Mouse (Mus musculus) heart, embryonic 11.5 days (tissue): ENCODE results near the gene Myrip. TPM values are rescaled to one million over a fixed set of nuclear protein-coding genes. Genes with fewer than 3 reads are reported as not detected.

Experiments
- ATAC-seq: fragments of 200-750 bp; cut with Nextera tagmentation; replicated peaks from 2 replicates; pipeline ENCODE4 v1.8.0; 2017; ENCODE audit warnings: moderate library complexity; ENCODE audit not compliant: insufficient number of reproducible peaks, low FRiP score, low TSS enrichment
- H3K27ac ChIP-seq: fragments of 300-500 bp; sonication (generic); 2 replicates; pipeline ENCODE4 v1.5.1; 2014; ENCODE audit warnings: mild to moderate bottlenecking, low read depth, low read length
- H3K27me3 ChIP-seq: fragments of 300-500 bp; sonication (generic); 2 replicates; pipeline ENCODE4 v1.6.1; 2014; ENCODE audit warnings: mild to moderate bottlenecking, low read length, mixed read lengths; ENCODE audit not compliant: control insufficient read depth, insufficient read depth
- H3K36me3 ChIP-seq: fragments of 300-500 bp; sonication (generic); 2 replicates; pipeline ENCODE4 v1.6.1; 2014; ENCODE audit warnings: mild to moderate bottlenecking, low read length, moderate library complexity, mixed read lengths; ENCODE audit not compliant: control insufficient read depth, insufficient read depth
- H3K4me1 ChIP-seq: fragments of 300-500 bp; sonication (generic); 2 replicates; pipeline ENCODE4 v1.6.1; 2014; ENCODE audit warnings: low read length; ENCODE audit not compliant: control insufficient read depth, insufficient read depth
- H3K4me2 ChIP-seq: fragments of 300-500 bp; sonication (generic); 2 replicates; pipeline ENCODE4 v1.6.1; 2014; ENCODE audit warnings: mild to moderate bottlenecking, moderate library complexity
- H3K4me3 ChIP-seq: fragments of 300-500 bp; sonication (generic); 2 replicates; pipeline ENCODE4 v1.5.1; 2014; ENCODE audit warnings: low read depth, low read length
- H3K9ac ChIP-seq: fragments of 300-500 bp; sonication (generic); 2 replicates; pipeline ENCODE4 v1.6.1; 2014; ENCODE audit warnings: mild to moderate bottlenecking, low read depth, low read length, moderate library complexity
- H3K9me3 ChIP-seq: fragments of 300-500 bp; sonication (generic); replicated peaks from 2 replicates; pipeline ENCODE4 v1.6.1; 2016; ENCODE audit warnings: low read length; ENCODE audit not compliant: control insufficient read depth
- WGBS: fragments of 180-500 bp; shearing (Covaris S2); extraction: QIAGEN DNeasy Blood & Tissue Kit; methylation state at CpG from one replicate; pipeline ENCODE4 v1.1.7; 2014; ENCODE audit not compliant: insufficient replicate concordance; 5-methylcytosine and 5-hydroxymethylcytosine counted together
- polyA plus RNA-seq: library from polyadenylated mRNA; unstranded; fragments of >200 nt; fragmentation: Nextera tagmentation; extraction: Ambion mirVana; gene quantifications from 2 replicates; pipeline ENCODE4 v1.2.1, GENCODE M21; 2014

The Myrip gene
- polyA plus RNA-seq, 1 experiment from 2014 or later = 0.11 TPM

DNA sequence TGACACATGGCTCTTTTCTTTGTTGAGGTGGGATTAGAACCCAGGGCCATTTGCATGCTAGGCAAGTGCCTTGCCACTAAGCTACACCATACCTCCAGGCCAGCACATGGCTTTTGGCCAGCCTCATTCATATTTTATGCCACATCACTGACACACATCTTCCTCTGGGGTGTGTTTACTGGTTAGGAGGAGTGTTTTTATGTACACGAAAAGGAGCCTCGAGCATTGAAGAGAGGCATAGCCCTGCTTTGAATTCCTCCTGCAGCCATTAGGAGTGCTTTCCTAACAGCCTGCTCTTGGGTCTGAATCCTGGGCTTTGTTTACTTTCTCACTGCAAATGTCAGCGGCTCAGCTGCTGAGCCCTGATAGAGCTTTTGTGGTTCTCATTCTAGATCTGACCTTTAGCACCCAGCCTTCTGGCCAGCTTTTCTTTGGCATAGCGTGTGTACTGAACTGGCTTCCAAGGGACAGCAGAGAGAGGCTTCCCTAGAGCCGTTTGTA lies 44.4 kb downstream of the Myrip start:
- no peak overlapping the region for H3K4me2 ChIP-seq
- H3K4me3 ChIP-seq = no peak overlapping the region
- H3K27ac ChIP-seq = no peak overlapping the region
- no peak for ATAC-seq
- no peaks in the 10 kb centered on the region for H3K36me3 ChIP-seq
- no peak overlapping the region for H3K9ac ChIP-seq
- WGBS = 29% methylated on average over 5 of the region's 5 CpGs
- H3K9me3 ChIP-seq = no peaks in the 10 kb centered on the region
- H3K4me1 ChIP-seq = peaks cover 3% of the 10 kb centered on the region
- H3K27me3 ChIP-seq = no peaks in the 10 kb centered on the region

DNA sequence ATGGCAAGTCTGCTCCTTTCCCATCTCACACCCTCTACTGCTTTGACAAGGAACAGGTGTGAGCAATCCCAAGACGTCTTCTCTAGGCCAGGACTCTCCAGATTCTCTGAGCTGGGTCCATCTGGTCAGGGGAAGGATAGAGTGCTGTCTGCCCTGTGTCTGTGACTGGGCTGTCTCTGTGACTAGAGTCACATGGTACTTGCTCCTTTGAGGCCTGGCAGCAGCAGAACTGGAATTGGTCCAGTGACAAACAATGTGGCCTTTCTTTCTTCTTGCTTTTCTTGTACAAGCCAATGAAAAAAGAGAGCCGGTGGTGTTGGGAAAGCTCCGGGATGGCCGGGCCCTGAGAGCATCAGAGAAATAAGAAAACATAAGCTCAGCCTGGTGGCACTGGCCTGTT lies 47.8 kb downstream of the Myrip start:
- H3K9me3 ChIP-seq = no peaks in the 10 kb centered on the region; the same call in 1 of the 2 replicates
- H3K4me3 ChIP-seq = no peak overlapping the region
- H3K4me2 ChIP-seq = no peak overlapping the region
- no peak for ATAC-seq
- WGBS = 57% methylated on average over 4 of the region's 4 CpGs
- H3K9ac ChIP-seq = no peak overlapping the region
- no peak overlapping the region for H3K27ac ChIP-seq
- H3K36me3 ChIP-seq = no peaks in the 10 kb centered on the region
- peaks cover 3% of the 10 kb centered on the region for H3K4me1 ChIP-seq
- H3K27me3 ChIP-seq = no peaks in the 10 kb centered on the region

DNA sequence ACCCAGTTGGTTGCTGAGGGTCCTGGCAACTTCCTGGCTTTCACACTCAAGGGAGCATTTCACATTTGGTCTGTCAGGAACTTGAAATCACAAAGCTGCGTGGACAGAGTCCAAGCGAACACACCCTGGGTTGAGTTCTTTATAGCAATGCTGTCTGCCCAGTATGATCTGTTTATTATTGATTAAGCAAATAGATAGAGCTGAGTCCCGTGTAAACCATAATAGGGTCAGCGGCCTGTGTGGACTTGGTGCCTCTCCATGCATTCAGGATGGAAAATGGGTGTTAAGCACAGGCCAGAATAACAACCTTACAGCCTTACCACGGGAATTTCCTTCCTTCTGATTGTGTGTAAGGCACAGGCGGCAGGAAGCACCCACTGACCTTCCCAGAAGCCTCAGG lies 49.0 kb downstream of the Myrip start:
- no peaks in the 10 kb centered on the region; the same call in 1 of the 2 replicates for H3K9me3 ChIP-seq
- 45% methylated on average over 6 of the region's 6 CpGs for WGBS
- H3K9ac ChIP-seq = no peak overlapping the region
- no peaks in the 10 kb centered on the region for H3K36me3 ChIP-seq
- no peak; the same call in 1 of the 2 replicates for ATAC-seq
- H3K4me2 ChIP-seq = no peak overlapping the region
- no peaks in the 10 kb centered on the region for H3K27me3 ChIP-seq
- H3K4me3 ChIP-seq = no peak overlapping the region
- 0 out of 2 replicates have a peak overlapping the region, but pooled peaks have one; percentile 22 for H3K27ac ChIP-seq
- H3K4me1 ChIP-seq = peaks cover 3% of the 10 kb centered on the region

DNA sequence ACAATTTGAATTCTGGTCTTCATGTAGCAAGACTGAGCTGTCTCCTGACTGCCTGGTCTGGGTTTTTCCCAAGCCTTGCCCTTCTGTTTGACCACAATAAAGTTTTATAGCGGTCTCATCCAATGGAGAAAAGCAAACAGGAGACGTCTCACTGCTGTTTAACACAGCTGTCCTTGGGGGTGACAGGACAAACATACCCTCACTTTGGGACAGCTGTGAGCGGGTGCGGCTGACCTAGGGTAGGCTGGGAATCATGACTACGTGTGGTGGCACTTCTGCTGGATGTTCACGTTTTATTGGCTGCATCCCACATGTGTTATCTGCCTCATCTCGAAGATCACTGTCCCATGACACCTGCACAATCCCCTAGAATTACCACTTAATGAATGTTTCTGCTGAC lies 49.7 kb downstream of the Myrip start:
- 76% methylated on average over 7 of the region's 7 CpGs for WGBS
- Histone ChIP-seq H3K27me3 (no peaks in the 10 kb centered on the region), H3K4me1 (peaks cover 3% of the 10 kb centered on the region), H3K9ac (no peak overlapping the region), H3K27ac (no peak overlapping the region), H3K4me2 (no peak overlapping the region), H3K36me3 (no peaks in the 10 kb centered on the region), H3K4me3 (no peak overlapping the region), H3K9me3 (no peaks in the 10 kb centered on the region; the same call in 1 of the 2 replicates)
- ATAC-seq = no peak

DNA sequence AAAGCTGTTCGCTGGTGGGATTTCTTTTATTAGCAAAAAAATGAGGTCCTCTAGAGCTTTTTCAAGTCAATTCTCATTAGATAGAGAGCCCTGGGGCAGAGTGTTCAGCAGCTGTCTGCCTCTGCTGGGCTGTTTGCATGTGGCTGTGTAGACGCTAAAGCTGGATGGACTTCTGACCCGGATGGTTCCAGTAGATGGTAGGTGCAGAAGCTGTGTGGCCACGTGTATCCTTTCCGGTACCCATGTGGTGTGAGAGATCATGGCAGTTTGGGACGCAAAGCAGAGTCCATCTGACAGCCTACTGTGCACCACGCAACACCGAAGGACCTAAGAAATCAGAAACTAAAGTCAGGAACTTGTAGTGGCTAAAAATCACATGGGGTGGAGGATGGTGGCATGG lies 50.2 kb downstream of the Myrip start:
- H3K4me3 ChIP-seq = no peak overlapping the region
- peaks cover 3% of the 10 kb centered on the region; the same call in 1 of the 2 replicates for H3K4me1 ChIP-seq
- WGBS = 86% methylated on average over 8 of the region's 8 CpGs

DNA sequence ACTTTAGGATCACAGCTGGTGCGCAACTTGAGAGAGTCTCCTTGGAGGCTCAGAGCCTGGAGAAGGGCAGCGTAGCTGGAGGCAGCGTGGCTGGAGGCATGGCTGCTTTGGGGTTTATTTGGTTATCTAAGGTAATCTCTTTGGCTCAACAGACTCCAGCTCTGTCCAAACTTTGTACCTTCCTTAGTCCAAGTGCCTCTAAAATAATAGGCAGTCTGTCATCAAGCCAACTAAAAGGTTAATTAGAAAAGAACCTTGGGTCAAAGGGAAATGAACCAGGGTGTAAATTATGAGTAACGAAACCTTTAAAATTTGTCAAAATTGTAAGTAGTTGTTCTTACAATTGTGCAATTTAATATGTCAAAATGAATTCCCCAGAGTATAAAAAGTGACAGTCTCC lies 51.7 kb downstream of the Myrip start:
- ATAC-seq = no peak
- H3K4me2 ChIP-seq = no peak overlapping the region
- no peak overlapping the region for H3K9ac ChIP-seq
- no peaks in the 10 kb centered on the region for H3K36me3 ChIP-seq
- WGBS = 85% methylated on average over 4 of the region's 4 CpGs
- H3K4me3 ChIP-seq = no peak overlapping the region
- H3K4me1 ChIP-seq = peaks cover 3% of the 10 kb centered on the region; the same call in 1 of the 2 replicates
- H3K27ac ChIP-seq = no peak overlapping the region
- H3K9me3 ChIP-seq = no peaks in the 10 kb centered on the region; the same call in 1 of the 2 replicates
- no peaks in the 10 kb centered on the region for H3K27me3 ChIP-seq

More for the DNA sequence above, 50.2 kb downstream of the Myrip start:
- Histone ChIP-seq H3K27ac (no peak overlapping the region), H3K27me3 (no peaks in the 10 kb centered on the region), H3K4me2 (no peak overlapping the region), H3K9ac (no peak overlapping the region), H3K9me3 (no peaks in the 10 kb centered on the region; the same call in 1 of the 2 replicates), H3K36me3 (no peaks in the 10 kb centered on the region)
- no peak for ATAC-seq

DNA sequence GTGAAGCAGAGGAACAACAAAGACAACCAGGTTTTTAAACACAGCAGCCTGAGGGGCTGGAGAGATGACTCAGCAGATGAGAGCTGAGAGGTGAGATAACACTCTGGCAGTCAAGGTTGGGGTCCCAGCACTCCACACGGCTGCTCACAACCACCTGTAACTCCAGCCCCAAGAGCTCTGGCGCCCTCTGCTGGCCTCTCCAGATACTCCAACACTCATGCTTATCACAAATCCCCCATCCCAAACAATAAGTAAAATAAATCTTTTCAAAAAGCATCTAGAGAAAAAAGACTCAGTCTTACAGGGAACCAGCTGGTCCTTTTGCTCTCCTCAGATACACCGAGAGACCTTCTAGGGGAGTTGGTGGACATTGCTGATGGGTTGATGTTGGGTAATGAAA lies 52.7 kb downstream of the Myrip start:
- H3K4me2 ChIP-seq = no peak overlapping the region
- H3K9me3 ChIP-seq = no peaks in the 10 kb centered on the region; the same call in 1 of the 2 replicates
- ATAC-seq = no peak
- H3K4me3 ChIP-seq = no peak overlapping the region
- no peaks in the 10 kb centered on the region for H3K36me3 ChIP-seq
- no peak overlapping the region for H3K27ac ChIP-seq
- H3K4me1 ChIP-seq = peaks cover 3% of the 10 kb centered on the region; the same call in 1 of the 2 replicates
- H3K27me3 ChIP-seq = no peaks in the 10 kb centered on the region
- 76% methylated on average over 3 of the region's 3 CpGs for WGBS
- H3K9ac ChIP-seq = no peak overlapping the region

DNA sequence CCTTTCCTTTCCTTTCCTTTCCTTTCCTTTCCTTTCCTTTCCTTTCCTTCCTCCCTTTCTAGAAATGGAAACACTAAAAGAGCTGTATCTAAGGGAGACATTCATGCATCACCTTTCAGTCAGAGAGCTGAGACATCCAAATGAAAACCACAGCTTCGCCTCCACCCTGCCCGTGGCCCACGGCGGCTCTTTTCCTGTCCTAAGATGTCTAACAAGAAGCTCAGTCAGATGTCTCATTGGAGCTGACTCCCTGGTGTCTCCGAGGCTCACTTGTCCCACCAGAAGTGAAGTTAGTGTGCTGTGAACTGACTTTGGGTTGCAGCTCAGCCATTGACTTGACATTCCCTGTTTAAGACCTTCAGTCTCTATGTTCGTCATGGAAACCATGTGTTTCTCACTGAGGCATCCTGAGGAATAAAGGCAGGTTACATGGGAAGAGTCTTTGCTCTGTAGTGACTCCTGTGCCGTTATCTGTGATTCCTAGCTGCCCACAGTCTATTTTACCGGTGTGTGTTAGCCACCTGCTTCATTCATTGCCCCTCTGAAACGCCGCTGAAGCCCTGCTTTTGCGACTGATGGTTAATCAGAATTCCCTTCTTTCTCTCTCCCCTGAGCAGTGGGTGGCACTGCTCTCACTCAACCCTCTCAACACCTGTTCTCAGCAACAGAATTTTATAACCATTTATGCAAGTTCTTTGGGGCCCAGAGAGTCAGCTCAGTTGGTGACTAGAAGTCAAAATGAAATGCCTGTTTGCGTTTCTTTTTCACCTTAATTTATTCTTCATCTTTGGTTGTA lies 53.4 kb downstream of the Myrip start:
- ATAC-seq = no peak
- no peaks in the 10 kb centered on the region for H3K36me3 ChIP-seq
- 85% methylated on average over 12 of the region's 12 CpGs for WGBS

More for the DNA sequence above, 53.4 kb downstream of the Myrip start:
- Histone ChIP-seq H3K9ac (no peak overlapping the region), H3K27me3 (no peaks in the 10 kb centered on the region), H3K4me3 (no peak overlapping the region), H3K9me3 (no peaks in the 10 kb centered on the region; the same call in 1 of the 2 replicates), H3K4me2 (no peak overlapping the region), H3K27ac (no peak overlapping the region), H3K4me1 (peaks cover 3% of the 10 kb centered on the region; the same call in 1 of the 2 replicates)
